Mouse (Mus musculus) fibroblast of lung, adult 2 months (primary cell): Measurements from ENCODE around the gene Ltn1.
A peak's percentile ranks its signal among the peaks of the same experiment; 100 is the strongest.

Experiments
- DNase-seq: peaks from one replicate; pipeline ENCODE4 v3.0.0-alpha.2; 2011; ENCODE audit warnings: low read depth

Gene Ltn1

GRCm38 (mm10) chr16:87432033-87432814, at the start of gene Ltn1:
Gene Ltn1, minus strand, starts transcription at chr16:87432612.
- peak; percentile 98 for DNase-seq

- no peak for DNase-seq
These were observed 38.2 kb upstream of the Ltn1 start for GRCm38 (mm10) chr16:87470579-87470978.

GRCm38 (mm10) chr16:87458752-87459151, 26.3 kb upstream of the Ltn1 start:
- DNase-seq = no peak

GRCm38 (mm10) chr16:87455180-87455611, 22.8 kb upstream of the Ltn1 start:
- DNase-seq = no peak

GRCm38 (mm10) chr16:87454419-87455179, 22.2 kb upstream of the Ltn1 start, which contains the start of gene Usp16:
Gene Usp16, plus strand, starts transcription at chr16:87454703.
- DNase-seq = peak; percentile 82

- no peak for DNase-seq
These were observed 20.8 kb upstream of the Ltn1 start for GRCm38 (mm10) chr16:87453226-87453625.

GRCm38 (mm10) chr16:87445528-87445927, 13.1 kb upstream of the Ltn1 start:
- no peak for DNase-seq

- DNase-seq = no peak
These were observed 12.7 kb upstream of the Ltn1 start for GRCm38 (mm10) chr16:87445110-87445509.

- DNase-seq = no peak
These were observed 11.7 kb upstream of the Ltn1 start for GRCm38 (mm10) chr16:87444071-87444470.

GRCm38 (mm10) chr16:87443245-87443644, 10.8 kb upstream of the Ltn1 start:
- no peak for DNase-seq

GRCm38 (mm10) chr16:87442291-87442690, 9.9 kb upstream of the Ltn1 start:
- no peak for DNase-seq

GRCm38 (mm10) chr16:87441089-87441488, 8.7 kb upstream of the Ltn1 start:
- DNase-seq = no peak

GRCm38 (mm10) chr16:87440184-87440686, 7.8 kb upstream of the Ltn1 start, which contains the start of gene Rwdd2b:
Gene Rwdd2b, minus strand, starts transcription at chr16:87440573.
- peak; percentile 89 for DNase-seq

GRCm38 (mm10) chr16:87438697-87439096, 6.3 kb upstream of the Ltn1 start:
- DNase-seq = no peak

GRCm38 (mm10) chr16:87437096-87437495, 4.7 kb upstream of the Ltn1 start:
- DNase-seq = no peak

GRCm38 (mm10) chr16:87435411-87436205, 3.2 kb upstream of the Ltn1 start:
- no peak for DNase-seq

GRCm38 (mm10) chr16:87434946-87435345, 2.5 kb upstream of the Ltn1 start:
- DNase-seq = no peak

GRCm38 (mm10) chr16:87434266-87434665, 1.9 kb upstream of the Ltn1 start:
- no peak for DNase-seq

GRCm38 (mm10) chr16:87427516-87427915, 4.9 kb downstream of the Ltn1 start:
- no peak for DNase-seq

- no peak for DNase-seq
These were observed 11.8 kb downstream of the Ltn1 start for GRCm38 (mm10) chr16:87420662-87421061.

GRCm38 (mm10) chr16:87405001-87405400, 27.4 kb downstream of the Ltn1 start:
- no peak for DNase-seq
